Mouse (Mus musculus): ENCODE results near the gene Tmod2. TPM values are rescaled to one million over a fixed set of nuclear protein-coding genes. Genes with fewer than 3 reads are reported as not detected.
A peak's percentile ranks its signal among the peaks of the same experiment; 100 is the strongest.
"Not testable (repeated sequence)": the region's sequence is repeated elsewhere in the genome, so short reads cannot be mapped to it uniquely, and the experiment has no call there.

Tmod2 gene
- polyA plus RNA-seq (2015; fragmentation: Nextera tagmentation; extraction: Ambion mirVana): 0.32 and 0.54 TPM in 2 replicates

DNA sequence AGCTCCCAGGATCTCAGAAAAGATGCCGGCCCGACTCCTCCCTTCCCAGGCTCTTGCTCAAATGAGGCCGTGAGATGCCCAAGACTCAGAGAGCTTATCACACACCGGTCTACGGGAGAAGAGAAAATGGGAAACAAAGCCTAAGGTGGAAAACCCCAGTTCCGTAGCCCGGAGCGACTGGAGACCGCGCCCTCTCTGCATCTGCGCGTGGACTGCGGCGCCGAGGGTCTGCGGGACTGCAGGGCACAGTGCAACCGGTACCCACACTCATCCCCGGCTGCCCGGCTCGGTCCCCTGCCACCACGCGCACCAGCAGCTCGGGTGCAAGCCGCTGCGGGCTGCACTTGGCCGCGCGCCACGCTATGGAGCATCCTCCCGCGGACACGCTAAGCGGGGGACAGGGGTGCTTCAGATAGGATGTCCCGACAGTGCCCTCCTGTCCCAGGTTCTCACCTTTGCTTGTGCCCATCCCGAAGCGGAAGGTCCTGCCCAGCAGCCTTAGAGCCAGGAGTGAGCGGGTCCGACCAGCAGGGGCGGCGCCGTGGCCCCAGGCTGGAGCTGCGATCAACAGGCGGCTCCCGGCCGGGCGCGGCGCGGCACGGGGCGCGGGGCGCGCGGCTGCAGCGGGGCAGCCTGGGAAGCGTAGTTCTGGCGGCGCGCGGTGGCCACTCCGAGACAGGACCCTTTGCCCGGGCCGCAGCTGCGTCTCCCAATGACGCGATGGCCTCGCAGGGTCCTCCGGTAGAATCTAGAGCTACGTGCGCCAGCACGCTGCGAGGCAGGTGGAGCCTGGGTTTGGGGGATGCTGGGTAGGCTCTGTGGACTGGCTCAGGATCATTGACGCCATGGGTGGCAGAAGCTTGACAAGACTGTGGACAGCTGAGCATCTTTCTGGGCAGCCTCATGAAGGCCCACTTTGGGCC lies at the start of gene Tmod2:
Gene Tmod2, minus strand, starts transcription at position 755 of the 923 bp plus-strand sequence.
- WGBS (ENCODE audit: insufficient replicate concordance): 2% methylated on average over 74 of the region's 74 CpGs
- no peak within 1 kb of the TSS for H3K27ac ChIP-seq (replicated peaks)
- H3K36me3 ChIP-seq (replicated peaks): no peaks in the 10 kb centered on the region
- H3K4me2 ChIP-seq: peak within 1 kb of the TSS; percentile 66
- H3K9me3 ChIP-seq (replicated peaks): no peaks in the 10 kb centered on the region
- no peak for ATAC-seq (ENCODE audit: insufficient read depth)
- H3K4me1 ChIP-seq (replicated peaks): peaks cover 5% of the 10 kb centered on the region; the same call in 1 of the 2 replicates
- H3K9ac ChIP-seq: no peak within 1 kb of the TSS
- H3K27me3 ChIP-seq: peaks cover 50% of the 10 kb centered on the region
- H3K4me3 ChIP-seq (replicated peaks): peak within 1 kb of the TSS; percentile 43

DNA sequence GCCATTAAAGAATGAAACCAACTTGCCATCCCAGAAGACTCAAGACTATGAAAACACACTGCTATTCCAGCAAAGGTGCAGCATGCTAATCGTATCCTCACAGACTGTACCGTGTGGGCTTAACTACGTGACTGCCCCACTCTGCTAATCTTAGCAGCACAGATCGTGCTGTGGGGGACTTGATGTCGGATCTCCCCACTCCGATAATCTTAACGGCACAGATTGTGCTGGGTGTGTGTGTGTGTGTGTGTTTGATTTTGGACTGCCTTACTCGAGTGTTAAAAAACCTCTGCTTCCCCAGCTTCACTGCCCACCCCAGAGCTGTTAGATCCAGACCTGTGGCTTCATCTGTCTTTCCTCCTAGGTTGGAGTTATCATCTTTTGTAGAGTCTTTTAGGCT lies 49.8 kb upstream of the Tmod2 start:
- no peak overlapping the region for H3K9ac ChIP-seq
- ATAC-seq (ENCODE audit: insufficient read depth): no peak
- no peaks in the 10 kb centered on the region for H3K4me1 ChIP-seq (replicated peaks)
- 60% methylated on average over 8 of the region's 8 CpGs for WGBS (ENCODE audit: insufficient replicate concordance)
- no peaks in the 10 kb centered on the region for H3K36me3 ChIP-seq (replicated peaks)
- no peak overlapping the region for H3K4me2 ChIP-seq
- no peak overlapping the region for H3K4me3 ChIP-seq (replicated peaks)
- H3K27ac ChIP-seq (replicated peaks): no peak overlapping the region
- no peaks in the 10 kb centered on the region for H3K27me3 ChIP-seq
- no peaks in the 10 kb centered on the region for H3K9me3 ChIP-seq (replicated peaks)

DNA sequence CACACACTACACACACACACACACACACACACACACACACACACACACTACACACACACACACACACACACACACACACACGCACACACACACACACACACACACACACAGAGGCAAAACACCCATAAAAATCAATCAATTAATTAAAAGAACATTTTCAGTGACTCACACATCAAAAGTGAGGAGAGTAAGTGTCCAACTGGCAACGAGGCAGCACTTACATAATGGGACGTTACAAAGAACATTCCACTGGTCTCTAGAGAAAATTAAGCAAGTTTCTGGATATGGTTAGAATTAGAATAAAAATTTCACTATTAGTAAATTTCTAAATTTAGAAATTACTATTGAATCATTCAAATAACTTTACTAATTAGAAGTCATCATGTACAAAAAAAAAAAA lies 45.3 kb upstream of the Tmod2 start:
- not testable (repeated sequence) for H3K27me3 ChIP-seq; H3K27ac ChIP-seq (replicated peaks); H3K9me3 ChIP-seq (replicated peaks); H3K9ac ChIP-seq; ATAC-seq (ENCODE audit: insufficient read depth); H3K4me3 ChIP-seq (replicated peaks); H3K36me3 ChIP-seq (replicated peaks); H3K4me2 ChIP-seq; H3K4me1 ChIP-seq (replicated peaks)
- 73% methylated on average over 3 of the region's 3 CpGs for WGBS (ENCODE audit: insufficient replicate concordance)

DNA sequence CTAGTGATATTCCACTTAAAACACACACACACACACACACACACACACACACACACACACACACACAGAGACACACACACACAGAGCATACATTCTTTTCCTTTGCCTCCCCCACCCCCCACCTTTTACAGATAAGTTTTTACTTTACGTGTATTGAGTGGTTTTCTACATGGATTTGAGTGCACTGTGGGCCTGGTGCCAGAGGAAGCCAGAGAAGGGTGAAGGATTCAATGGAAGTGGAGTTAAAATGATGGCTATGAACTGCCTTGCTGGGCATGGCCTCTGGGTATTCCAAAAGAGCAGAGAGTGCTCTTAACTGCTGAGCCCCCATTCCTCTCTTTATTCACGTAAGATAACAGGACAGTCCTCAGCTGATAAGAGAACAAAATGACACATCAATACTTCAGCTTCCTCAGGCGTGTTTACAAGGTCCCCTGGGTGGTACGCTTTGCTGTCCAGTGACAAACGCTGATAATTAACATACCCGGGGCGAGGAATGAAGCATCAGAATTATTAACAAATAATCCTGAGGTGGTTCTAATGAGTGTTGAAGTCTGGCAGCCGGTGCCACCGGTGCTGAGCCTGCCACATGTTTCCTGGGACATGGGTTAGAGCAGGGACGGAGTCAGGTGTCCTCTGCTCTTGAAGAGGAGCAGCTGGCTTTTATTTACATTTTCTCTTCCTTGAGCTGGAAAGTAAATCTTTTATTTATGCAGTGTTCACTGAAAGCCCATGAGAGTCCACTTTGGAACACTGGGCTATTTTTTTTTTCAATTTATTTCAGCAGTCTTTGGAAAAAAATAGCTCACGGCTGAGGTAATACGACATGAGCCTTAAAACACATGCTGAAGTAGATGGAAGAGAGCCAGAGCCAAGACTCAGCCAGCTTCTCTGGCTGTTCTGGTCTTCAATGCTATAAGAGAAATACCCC lies 43.1 kb upstream of the Tmod2 start:
- Histone ChIP-seq H3K27ac (replicated peaks) (no peak overlapping the region), H3K27me3 (no peaks in the 10 kb centered on the region), H3K4me1 (replicated peaks) (no peaks in the 10 kb centered on the region), H3K4me3 (replicated peaks) (no peak overlapping the region), H3K4me2 (no peak overlapping the region), H3K36me3 (replicated peaks) (no peaks in the 10 kb centered on the region), H3K9me3 (replicated peaks) (no peaks in the 10 kb centered on the region), H3K9ac (no peak overlapping the region)
- WGBS (ENCODE audit: insufficient replicate concordance): 42% methylated on average over 12 of the region's 12 CpGs
- no peak for ATAC-seq (ENCODE audit: insufficient read depth)

DNA sequence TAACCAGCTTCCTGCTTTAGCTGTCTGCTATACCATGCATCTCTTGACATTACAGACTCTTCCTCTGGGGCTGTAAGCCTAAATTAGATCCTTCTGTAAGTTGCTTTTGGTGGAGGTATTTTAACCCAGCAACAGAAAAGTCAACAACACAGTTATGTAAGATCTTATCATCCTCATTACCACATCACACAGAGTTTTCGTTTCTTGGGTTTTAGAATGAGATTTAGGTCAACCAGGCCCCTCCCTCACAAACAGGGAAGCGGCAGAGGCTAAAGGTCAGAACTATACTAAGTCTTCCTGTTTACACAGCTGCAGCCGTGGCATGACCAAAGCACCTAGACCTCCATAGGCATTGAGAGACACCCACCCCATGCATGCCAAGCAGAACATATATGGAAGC lies 34.3 kb upstream of the Tmod2 start:
- peak; percentile 47; the same call in 1 of the 2 replicates for ATAC-seq (ENCODE audit: insufficient read depth)
- Histone ChIP-seq H3K4me2 (no peak overlapping the region), H3K4me3 (replicated peaks) (no peak overlapping the region), H3K36me3 (replicated peaks) (no peaks in the 10 kb centered on the region), H3K9ac (no peak overlapping the region), H3K4me1 (replicated peaks) (no peaks in the 10 kb centered on the region), H3K27ac (replicated peaks) (no peak overlapping the region), H3K27me3 (no peaks in the 10 kb centered on the region), H3K9me3 (replicated peaks) (no peaks in the 10 kb centered on the region)
- 29% methylated on average over 3 of the region's 3 CpGs for WGBS (ENCODE audit: insufficient replicate concordance)

DNA sequence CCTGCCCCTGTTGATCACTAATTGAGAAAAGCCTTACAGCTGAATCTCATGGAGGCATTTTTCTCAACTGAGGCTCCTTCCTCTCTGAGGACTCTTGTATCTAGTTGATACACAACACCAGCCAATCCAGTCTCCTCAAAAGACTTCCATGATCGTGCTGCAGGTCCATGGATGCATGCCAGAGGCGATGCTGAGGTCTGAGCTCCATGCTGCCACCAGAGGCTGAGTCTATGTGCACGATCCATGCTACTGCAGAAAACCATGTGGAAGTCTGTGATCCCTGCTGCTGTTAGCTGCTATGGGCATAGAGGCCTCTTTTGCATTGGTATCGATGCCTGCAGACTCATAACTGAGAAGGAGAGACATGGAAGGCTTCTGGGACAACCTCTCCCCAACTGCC lies 23.1 kb upstream of the Tmod2 start:
- Histone ChIP-seq H3K4me2 (no peak overlapping the region), H3K9ac (no peak overlapping the region), H3K4me3 (replicated peaks) (no peak overlapping the region), H3K36me3 (replicated peaks) (no peaks in the 10 kb centered on the region), H3K9me3 (replicated peaks) (no peaks in the 10 kb centered on the region), H3K27me3 (no peaks in the 10 kb centered on the region), H3K27ac (replicated peaks) (no peak overlapping the region), H3K4me1 (replicated peaks) (no peaks in the 10 kb centered on the region)
- no peak for ATAC-seq (ENCODE audit: insufficient read depth)
- WGBS (ENCODE audit: insufficient replicate concordance): 61% methylated on average over 4 of the region's 4 CpGs

DNA sequence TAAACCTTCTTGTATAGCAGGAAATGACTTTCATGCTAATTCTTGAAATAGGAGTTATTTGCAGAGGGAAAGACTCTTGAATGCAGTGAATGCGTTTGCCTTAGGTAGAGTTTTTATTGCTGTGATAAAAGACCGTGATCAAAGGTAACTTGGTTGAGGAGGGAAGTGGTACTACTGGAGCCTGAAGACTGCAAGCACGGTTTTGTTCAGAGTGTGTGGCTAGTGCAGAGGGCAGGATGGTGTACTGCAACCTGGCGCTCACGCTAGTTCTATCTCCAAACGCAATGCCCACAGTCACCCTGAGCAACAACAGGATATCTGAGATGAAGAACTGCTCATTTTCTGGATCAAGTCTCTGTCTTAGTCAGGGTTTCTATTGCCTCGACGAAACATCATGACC lies 22.5 kb upstream of the Tmod2 start:
- H3K36me3 ChIP-seq (replicated peaks): no peaks in the 10 kb centered on the region
- no peak overlapping the region for H3K27ac ChIP-seq (replicated peaks)
- no peaks in the 10 kb centered on the region for H3K9me3 ChIP-seq (replicated peaks)
- no peaks in the 10 kb centered on the region for H3K4me1 ChIP-seq (replicated peaks)
- H3K4me3 ChIP-seq (replicated peaks): no peak overlapping the region
- H3K4me2 ChIP-seq: no peak overlapping the region
- 77% methylated on average over 8 of the region's 8 CpGs for WGBS (ENCODE audit: insufficient replicate concordance)
- H3K27me3 ChIP-seq: no peaks in the 10 kb centered on the region
- ATAC-seq (ENCODE audit: insufficient read depth): no peak
- no peak overlapping the region for H3K9ac ChIP-seq

DNA sequence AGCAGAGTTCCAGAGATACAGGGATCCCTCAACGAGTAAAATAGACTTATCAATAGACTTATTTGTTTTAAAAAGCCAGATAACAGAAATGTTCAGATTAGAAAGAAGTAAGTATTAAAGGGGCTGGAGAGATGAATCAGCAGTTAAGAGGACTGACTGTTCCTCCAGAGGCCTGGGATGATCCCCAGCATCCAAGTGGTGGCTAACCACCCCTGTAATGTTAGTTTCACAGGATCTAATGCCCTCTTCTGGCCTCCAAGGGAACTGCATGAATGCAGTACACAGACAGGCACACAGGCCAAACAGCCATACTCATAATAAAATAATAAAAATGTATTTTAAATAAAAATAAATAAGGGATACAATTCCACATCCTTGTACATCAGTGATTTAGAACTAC lies 21.8 kb upstream of the Tmod2 start:
- Histone ChIP-seq H3K9ac (no peak overlapping the region), H3K4me1 (replicated peaks) (no peaks in the 10 kb centered on the region), H3K9me3 (replicated peaks) (no peaks in the 10 kb centered on the region), H3K4me3 (replicated peaks) (no peak overlapping the region), H3K27ac (replicated peaks) (no peak overlapping the region), H3K4me2 (no peak overlapping the region), H3K27me3 (no peaks in the 10 kb centered on the region), H3K36me3 (replicated peaks) (no peaks in the 10 kb centered on the region)
- no peak for ATAC-seq (ENCODE audit: insufficient read depth)
- WGBS (ENCODE audit: insufficient replicate concordance): 30% methylated on average over 1 of the region's 1 CpGs

DNA sequence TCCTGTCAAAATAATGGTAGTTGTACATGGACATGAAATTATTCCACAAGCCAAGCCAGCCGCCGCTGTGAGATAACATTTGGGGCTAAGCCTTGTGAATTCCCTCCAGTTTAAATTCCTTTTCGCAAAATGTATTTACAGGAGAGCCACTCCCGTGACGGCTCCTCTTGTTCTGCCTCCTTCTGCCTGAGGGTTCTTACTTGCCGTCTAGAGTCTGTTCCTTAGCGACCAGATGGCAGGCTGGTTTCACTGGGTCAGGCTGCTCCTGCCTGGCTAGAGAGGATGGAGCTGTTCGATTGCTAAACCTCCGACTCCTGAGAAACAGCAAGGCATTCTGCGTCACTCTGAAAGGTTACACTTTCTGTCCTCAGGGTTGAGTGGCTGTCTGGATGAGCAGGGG lies 21.0 kb upstream of the Tmod2 start:
- H3K27ac ChIP-seq (replicated peaks): no peak overlapping the region
- H3K4me3 ChIP-seq (replicated peaks): no peak overlapping the region
- H3K9ac ChIP-seq: no peak overlapping the region
- H3K9me3 ChIP-seq (replicated peaks): no peaks in the 10 kb centered on the region
- H3K27me3 ChIP-seq: peaks cover under 1% of the 10 kb centered on the region
- H3K4me1 ChIP-seq (replicated peaks): no peaks in the 10 kb centered on the region
- no peak for ATAC-seq (ENCODE audit: insufficient read depth)
- no peak overlapping the region for H3K4me2 ChIP-seq
- 67% methylated on average over 10 of the region's 10 CpGs for WGBS (ENCODE audit: insufficient replicate concordance)
- no peaks in the 10 kb centered on the region for H3K36me3 ChIP-seq (replicated peaks)

DNA sequence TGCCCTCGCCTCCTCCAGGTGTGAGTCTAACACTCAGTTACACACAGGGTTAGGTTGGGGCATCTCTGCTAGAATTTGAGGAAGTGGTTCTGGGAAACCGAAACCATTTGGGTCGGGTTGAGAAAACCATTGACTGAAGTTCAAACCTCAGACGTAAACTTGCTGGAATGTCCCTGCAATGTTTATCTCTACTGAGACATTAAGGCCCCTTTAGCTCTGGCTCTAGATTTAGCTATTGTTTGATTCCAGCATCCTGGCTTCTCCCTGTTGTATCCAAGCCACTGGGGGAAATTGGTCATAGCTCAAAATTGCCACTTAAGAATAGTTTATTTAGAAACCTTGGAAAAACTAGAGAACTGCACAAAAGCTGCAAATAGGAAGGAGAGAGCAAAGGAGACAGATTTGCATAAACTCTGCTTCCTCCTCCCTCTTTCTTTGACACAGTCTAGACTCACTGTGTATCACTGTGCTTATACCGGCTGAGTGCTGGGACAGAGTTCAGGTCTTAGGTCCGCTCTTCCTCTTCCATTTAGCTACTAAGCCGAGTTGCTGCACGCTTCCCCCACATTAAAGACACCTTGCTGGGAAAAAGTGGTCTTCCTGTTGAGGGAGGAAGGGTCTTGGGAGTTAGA lies 19.8 kb upstream of the Tmod2 start:
- Histone ChIP-seq H3K9ac (no peak overlapping the region), H3K4me1 (replicated peaks) (no peaks in the 10 kb centered on the region; the same call in 1 of the 2 replicates), H3K9me3 (replicated peaks) (no peaks in the 10 kb centered on the region), H3K27ac (replicated peaks) (no peak overlapping the region), H3K4me2 (no peak overlapping the region), H3K4me3 (replicated peaks) (no peak overlapping the region), H3K36me3 (replicated peaks) (no peaks in the 10 kb centered on the region), H3K27me3 (peaks cover 12% of the 10 kb centered on the region)
- WGBS (ENCODE audit: insufficient replicate concordance): 50% methylated on average over 8 of the region's 8 CpGs
- no peak for ATAC-seq (ENCODE audit: insufficient read depth)

DNA sequence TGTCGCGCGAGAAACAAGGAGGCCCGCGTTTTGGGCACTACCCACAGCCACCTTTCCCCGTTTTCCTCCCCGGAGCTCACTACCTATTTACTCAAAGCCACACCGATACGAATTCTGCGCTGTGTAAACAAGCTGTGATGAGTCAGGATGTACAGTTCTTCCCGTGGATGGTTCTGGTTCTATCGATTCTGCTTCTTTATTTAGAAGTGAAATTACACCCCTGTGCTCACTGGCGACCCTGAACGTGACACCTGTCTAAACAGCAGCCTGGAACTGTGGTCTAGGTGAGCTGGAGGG lies 15.1 kb upstream of the Tmod2 start:
- WGBS (ENCODE audit: insufficient replicate concordance): 3% methylated on average over 14 of the region's 14 CpGs
- Histone ChIP-seq H3K36me3 (replicated peaks) (no peaks in the 10 kb centered on the region), H3K9me3 (replicated peaks) (no peaks in the 10 kb centered on the region), H3K9ac (no peak overlapping the region), H3K27ac (replicated peaks) (no peak overlapping the region), H3K27me3 (peaks cover 40% of the 10 kb centered on the region), H3K4me2 (peak overlapping the region; percentile 74), H3K4me3 (replicated peaks) (peak overlapping the region; percentile 56), H3K4me1 (replicated peaks) (no peaks in the 10 kb centered on the region; the same call in 1 of the 2 replicates)
- ATAC-seq (ENCODE audit: insufficient read depth): peak; percentile 17; the same call in 1 of the 2 replicates

All from liver, embryonic 15.5 days (tissue).